Mouse (Mus musculus) liver, embryonic 16.5 days (tissue): ENCODE results near the gene Gm4871. TPM values are rescaled to one million over a fixed set of nuclear protein-coding genes. Genes with fewer than 3 reads are reported as not detected.
"Not testable (repeated sequence)": the region's sequence is repeated elsewhere in the genome, so short reads cannot be mapped to it uniquely, and the experiment has no call there.

Experiments used
- ATAC-seq: fragments of 200-750 bp; cut with Nextera tagmentation; 2 replicates; pipeline ENCODE4 v1.8.0; 2017; ENCODE audit warnings: low read depth, mild to moderate bottlenecking, moderate number of reproducible peaks, moderate library complexity
- H3K27ac ChIP-seq: fragments of 300-500 bp; sonication (generic); 2 replicates; pipeline ENCODE4 v1.5.1; 2014; ENCODE audit warnings: mild to moderate bottlenecking, low read length
- H3K27me3 ChIP-seq: fragments of 300-500 bp; sonication (generic); 2 replicates; pipeline ENCODE4 v1.6.1; 2014; ENCODE audit warnings: low read depth, low read length, mixed read lengths; ENCODE audit not compliant: control insufficient read depth, insufficient read depth
- H3K36me3 ChIP-seq: fragments of 300-500 bp; sonication (generic); 2 replicates; pipeline ENCODE4 v1.6.1; 2014; ENCODE audit warnings: mild to moderate bottlenecking; ENCODE audit not compliant: control insufficient read depth, insufficient read depth
- H3K4me1 ChIP-seq: fragments of 300-500 bp; sonication (generic); 2 replicates; pipeline ENCODE4 v1.6.1; 2014; ENCODE audit warnings: low read depth, low read length, mixed read lengths; ENCODE audit not compliant: control insufficient read depth
- H3K4me2 ChIP-seq: fragments of 300-500 bp; sonication (generic); 2 replicates; pipeline ENCODE4 v1.6.1; 2014; ENCODE audit warnings: low read depth, low read length, mixed read lengths
- H3K4me3 ChIP-seq: fragments of 300-500 bp; sonication (generic); 2 replicates; pipeline ENCODE4 v1.5.1; 2014; ENCODE audit warnings: low read depth, mild to moderate bottlenecking, low read length
- H3K9ac ChIP-seq: fragments of 300-500 bp; sonication (generic); 2 replicates; pipeline ENCODE4 v1.6.1; 2014; ENCODE audit warnings: low read depth, low read length
- H3K9me3 ChIP-seq: fragments of 300-500 bp; sonication (generic); replicated peaks from 2 replicates; pipeline ENCODE4 v1.6.1; 2016; ENCODE audit warnings: low read length; ENCODE audit not compliant: control insufficient read depth
- WGBS: fragments of 180-500 bp; shearing (Covaris S2); extraction: QIAGEN DNeasy Blood & Tissue Kit; methylation state at CpG from one replicate; pipeline ENCODE4 v1.1.7; 2014; ENCODE audit not compliant: insufficient replicate concordance; 5-methylcytosine and 5-hydroxymethylcytosine counted together
- polyA plus RNA-seq: library from polyadenylated mRNA; unstranded; fragments of >200 nt; fragmentation: Nextera tagmentation; extraction: Ambion mirVana; gene quantifications from 2 replicates; pipeline ENCODE4 v1.2.1, GENCODE M21; 2015

Gm4871 gene
- polyA plus RNA-seq, 1 experiment from 2014 or later: not detected

DNA sequence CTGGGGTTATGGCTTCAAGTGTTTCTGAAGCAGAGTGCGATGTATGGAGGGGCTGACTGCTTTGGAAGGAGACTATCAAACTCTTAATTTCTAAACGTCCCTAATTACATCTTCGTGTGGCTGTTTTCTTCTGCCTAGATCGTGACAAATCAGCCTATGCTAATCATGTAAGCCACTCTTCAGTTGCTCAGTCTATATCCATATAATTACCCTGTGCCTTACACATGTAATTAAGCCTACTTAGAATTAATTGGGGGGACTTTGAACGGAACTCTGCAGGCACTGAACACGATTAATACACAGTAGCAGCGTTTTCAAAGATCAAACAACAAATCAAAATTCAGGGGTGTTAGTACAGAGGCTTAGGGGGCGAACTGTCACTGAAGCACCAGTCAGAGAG, 25.4 kb upstream of the Gm4871 start:
- Histone ChIP-seq H3K27me3 (no peaks in the 10 kb centered on the region), H3K9ac (no peak overlapping the region), H3K9me3 (no peaks in the 10 kb centered on the region), H3K4me3 (no peak overlapping the region), H3K4me2 (no peak overlapping the region), H3K4me1 (no peaks in the 10 kb centered on the region), H3K36me3 (no peaks in the 10 kb centered on the region), H3K27ac (no peak overlapping the region)
- no peak for ATAC-seq
- WGBS: 63% methylated on average over 8 of the region's 8 CpGs

DNA sequence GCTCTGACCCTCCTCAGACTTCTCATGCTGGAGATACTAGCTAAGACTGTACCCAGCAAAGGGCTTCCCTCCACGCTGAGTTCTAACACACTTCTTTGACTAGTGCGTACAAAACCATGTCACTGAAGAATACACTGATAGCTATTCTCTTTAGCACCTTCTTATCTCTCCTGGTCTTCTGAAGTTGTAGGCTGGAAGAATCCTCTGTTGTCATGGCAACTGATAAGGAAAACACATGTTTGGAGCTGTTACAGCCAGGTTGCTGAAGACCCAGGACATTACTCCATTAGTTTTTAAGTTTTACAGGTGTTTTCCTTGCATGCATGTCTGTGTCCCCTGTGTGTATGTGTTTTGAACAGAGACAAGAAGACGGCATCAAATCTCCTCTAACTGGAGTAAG, 21.6 kb upstream of the Gm4871 start:
- ATAC-seq, H3K36me3 ChIP-seq: not testable (repeated sequence)
- 32% methylated on average over 3 of the region's 3 CpGs for WGBS

DNA sequence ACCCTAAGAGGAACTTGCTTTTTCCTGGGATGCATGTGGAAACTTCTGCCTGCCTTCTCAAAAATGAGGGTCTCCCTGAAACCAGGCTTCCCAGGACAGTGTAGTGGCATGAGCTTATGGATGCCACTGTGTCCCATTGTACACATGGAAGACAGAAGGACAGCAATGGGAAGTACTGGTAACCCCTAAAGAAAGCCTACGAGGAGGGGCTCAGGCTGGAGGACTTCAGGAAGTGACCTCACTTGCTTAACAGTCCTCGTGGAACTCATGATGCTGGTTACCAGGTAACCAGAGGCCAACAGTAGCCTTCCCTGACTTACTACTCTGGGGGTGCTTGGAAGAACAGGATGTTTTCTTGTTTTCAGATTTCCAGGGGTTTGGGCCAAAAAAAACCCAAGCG, 10.1 kb upstream of the Gm4871 start, which contains the start of gene 1700018F24Rik:
Gene 1700018F24Rik (plus strand): TSS at position 301 of the 400 bp plus-strand sequence.
- not testable (repeated sequence) for H3K27ac ChIP-seq, H3K27me3 ChIP-seq, H3K9me3 ChIP-seq, H3K4me1 ChIP-seq, H3K9ac ChIP-seq, H3K4me3 ChIP-seq, H3K36me3 ChIP-seq, ATAC-seq, H3K4me2 ChIP-seq
- 50% methylated on average over 3 of the region's 3 CpGs for WGBS

More for the DNA sequence above, 21.6 kb upstream of the Gm4871 start:
- H3K9ac ChIP-seq, H3K9me3 ChIP-seq, H3K4me1 ChIP-seq, H3K27ac ChIP-seq, H3K4me2 ChIP-seq, H3K4me3 ChIP-seq, H3K27me3 ChIP-seq: not testable (repeated sequence)

DNA sequence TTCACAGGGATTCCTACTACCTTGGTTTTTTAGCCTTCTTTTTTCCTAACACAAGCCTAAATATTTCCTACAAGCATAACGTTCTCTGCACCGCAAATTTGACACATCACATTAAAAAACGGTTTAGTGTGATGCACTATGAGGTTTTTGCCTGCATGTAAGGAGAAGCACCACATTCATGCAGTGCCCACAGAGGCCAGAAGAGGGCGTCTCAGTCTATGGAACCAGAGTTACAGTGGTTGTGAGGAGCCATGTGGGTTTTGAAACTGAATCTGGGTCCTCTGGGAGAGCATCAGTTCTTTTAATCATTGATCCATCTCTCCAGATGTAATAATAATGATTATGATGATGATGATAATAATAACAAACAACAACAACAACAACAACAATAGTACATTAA, 9.1 kb upstream of the Gm4871 start:
- no peak overlapping the region for H3K27ac ChIP-seq
- no peaks in the 10 kb centered on the region for H3K4me1 ChIP-seq
- H3K4me3 ChIP-seq: no peak overlapping the region
- 36% methylated on average over 4 of the region's 4 CpGs for WGBS
- no peak overlapping the region for H3K4me2 ChIP-seq
- no peaks in the 10 kb centered on the region for H3K9me3 ChIP-seq
- no peak overlapping the region for H3K9ac ChIP-seq
- H3K27me3 ChIP-seq: no peaks in the 10 kb centered on the region
- no peaks in the 10 kb centered on the region for H3K36me3 ChIP-seq
- no peak for ATAC-seq

DNA sequence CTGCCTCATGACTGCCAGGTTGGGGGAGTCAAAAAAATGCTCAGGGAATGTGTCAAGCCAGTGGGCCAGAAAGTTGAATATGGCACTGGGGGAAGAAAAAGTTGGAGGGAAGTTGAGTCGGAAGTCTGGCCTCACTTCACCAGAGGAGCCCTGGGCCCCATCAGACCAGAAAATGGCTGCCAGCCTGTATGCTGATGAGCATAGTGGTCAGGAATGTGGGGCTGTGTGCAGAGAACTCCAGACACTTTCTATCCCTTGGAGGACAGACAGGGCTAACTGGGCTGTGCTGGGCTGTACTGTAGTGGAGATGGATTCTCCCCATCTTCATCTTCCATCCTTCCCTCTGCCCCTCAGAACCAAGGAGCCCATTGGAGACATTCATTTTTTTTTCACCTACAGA, 2.1 kb downstream of the Gm4871 start:
- H3K4me2 ChIP-seq, H3K36me3 ChIP-seq, H3K9ac ChIP-seq, H3K27ac ChIP-seq, H3K9me3 ChIP-seq, H3K27me3 ChIP-seq, ATAC-seq, H3K4me3 ChIP-seq, H3K4me1 ChIP-seq: not testable (repeated sequence)
- WGBS: 67% methylated on average over 1 of the region's 1 CpGs

DNA sequence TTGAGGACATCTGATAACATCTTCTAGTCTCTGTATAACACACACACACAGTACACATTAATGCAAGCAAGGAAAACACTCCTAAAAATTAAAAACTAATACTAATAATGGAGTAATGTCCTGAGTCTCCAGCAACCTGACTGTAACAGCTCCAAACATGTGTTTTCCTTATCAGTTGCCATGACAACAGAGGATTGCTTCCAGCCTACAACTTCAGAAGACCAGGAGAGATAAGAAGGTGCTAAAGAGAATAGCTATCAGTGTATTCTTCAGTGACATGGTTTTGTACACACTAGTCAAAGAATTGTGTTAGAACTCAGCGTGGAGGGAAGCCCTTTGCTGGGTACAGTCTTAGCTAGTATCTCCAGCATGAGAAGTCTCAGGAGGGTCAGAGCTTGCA, 11.8 kb downstream of the Gm4871 start:
- not testable (repeated sequence) for H3K4me2 ChIP-seq, H3K9ac ChIP-seq, H3K4me3 ChIP-seq, H3K9me3 ChIP-seq, ATAC-seq, H3K36me3 ChIP-seq, H3K27me3 ChIP-seq, H3K27ac ChIP-seq, H3K4me1 ChIP-seq
- WGBS: 26% methylated on average over 1 of the region's 1 CpGs

DNA sequence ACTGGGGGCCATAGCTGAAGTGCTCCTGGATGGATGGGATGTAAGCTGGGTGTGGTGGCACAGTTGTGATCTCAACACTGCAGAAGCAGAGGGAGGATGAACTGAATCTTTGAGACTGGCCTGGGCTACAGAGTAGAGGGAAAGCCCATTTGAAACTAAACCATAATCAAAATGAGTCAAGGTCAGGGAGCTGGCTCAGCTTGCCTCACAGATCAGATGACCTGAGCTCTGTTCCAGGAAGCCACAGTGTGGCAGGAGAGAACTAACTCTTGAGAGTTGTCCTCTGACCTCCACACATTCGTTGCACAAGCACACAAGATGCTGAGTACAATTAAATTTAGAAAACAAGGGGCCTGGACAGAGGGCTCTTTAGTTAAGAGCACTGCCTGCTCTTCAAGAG, 12.3 kb downstream of the Gm4871 start:
- not testable (repeated sequence) for H3K27me3 ChIP-seq, H3K9me3 ChIP-seq, ATAC-seq, H3K4me3 ChIP-seq, H3K4me1 ChIP-seq, H3K4me2 ChIP-seq, H3K36me3 ChIP-seq, H3K9ac ChIP-seq, H3K27ac ChIP-seq
- 23% methylated on average over 1 of the region's 1 CpGs for WGBS

DNA sequence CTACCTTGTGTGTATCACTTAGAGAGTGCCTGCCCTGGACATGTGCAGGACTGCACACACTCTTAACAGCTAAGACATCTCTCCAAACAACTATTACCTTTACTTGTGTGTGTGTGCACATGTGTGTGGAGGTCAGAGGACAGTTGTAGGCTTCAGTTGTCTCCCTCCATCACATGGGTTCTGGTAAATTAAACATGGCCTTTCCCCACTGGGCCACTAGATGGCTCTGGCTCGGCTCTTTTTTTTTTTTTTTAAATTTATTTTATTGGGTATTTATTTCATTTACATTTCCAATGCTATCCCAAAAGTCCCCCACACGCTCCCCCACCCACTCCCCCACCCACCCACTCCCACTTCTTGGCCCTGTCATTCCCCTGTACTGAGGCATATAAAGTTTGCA, 15.8 kb downstream of the Gm4871 start:
- ATAC-seq, H3K27me3 ChIP-seq, H3K9ac ChIP-seq, H3K36me3 ChIP-seq, H3K4me2 ChIP-seq, H3K9me3 ChIP-seq, H3K27ac ChIP-seq, H3K4me1 ChIP-seq, H3K4me3 ChIP-seq: not testable (repeated sequence)
- 18% methylated on average over 1 of the region's 2 CpGs for WGBS

DNA sequence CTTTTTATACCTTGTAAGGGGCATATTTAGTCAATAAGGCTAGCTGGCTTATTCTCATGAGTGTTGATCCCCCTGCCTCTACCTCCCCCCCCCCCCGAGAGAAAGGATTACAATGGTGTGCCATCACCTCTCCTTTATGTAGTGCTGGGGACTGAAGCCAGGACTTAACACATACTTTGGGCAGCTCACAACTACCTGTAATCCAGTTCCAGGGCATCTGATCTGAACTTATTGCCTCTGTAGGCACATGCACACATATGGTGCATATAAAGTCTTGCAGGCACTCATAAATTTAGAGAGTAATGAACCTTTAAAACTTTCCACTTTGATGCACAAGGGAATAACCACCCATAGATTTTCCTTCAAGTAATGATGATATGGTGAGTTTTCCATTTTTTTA, 18.3 kb downstream of the Gm4871 start:
- Histone ChIP-seq H3K4me2 (no peak overlapping the region), H3K9ac (no peak overlapping the region), H3K4me1 (no peaks in the 10 kb centered on the region), H3K36me3 (no peaks in the 10 kb centered on the region), H3K4me3 (no peak overlapping the region), H3K27me3 (no peaks in the 10 kb centered on the region), H3K27ac (no peak overlapping the region), H3K9me3 (no peaks in the 10 kb centered on the region)
- ATAC-seq: no peak
- WGBS: 65% methylated on average over 1 of the region's 1 CpGs
